Mouse (Mus musculus): ENCODE results near the gene Gm42906. TPM values are rescaled to one million over a fixed set of nuclear protein-coding genes. Genes with fewer than 3 reads are reported as not detected.

Gm42906 gene
- polyA plus RNA-seq, 1 experiment: not detected

DNA sequence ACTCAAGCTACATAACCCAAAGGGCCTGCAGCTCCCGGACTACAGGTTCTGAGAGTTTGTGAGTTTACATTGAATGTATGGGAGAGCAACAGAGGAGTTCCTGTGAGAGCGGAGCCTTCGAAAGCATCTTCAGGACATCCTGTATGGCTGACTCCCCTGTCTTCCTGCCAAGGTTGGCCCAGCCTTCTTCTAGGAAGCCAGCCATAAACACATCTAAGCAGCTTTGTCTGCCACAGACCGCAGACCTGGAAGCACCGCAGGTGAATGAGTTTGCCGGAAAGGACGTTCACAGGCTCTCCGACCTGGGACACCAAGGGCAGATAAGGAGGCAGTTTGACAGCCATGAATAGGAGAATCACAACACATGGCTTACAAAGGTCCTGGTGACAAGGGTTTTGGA lies 246.7 kb downstream of the Gm42906 start:
- TF ChIP-seq POLR2A (IDR thresholded peaks at IDR 0.05; ENCODE audit: borderline replicate concordance, extremely low read depth, insufficient read depth, insufficient read length, poor library complexity, severe bottlenecking): no peak
- no peak for TF ChIP-seq CTCF (IDR thresholded peaks at IDR 0.05; ENCODE audit: borderline replicate concordance, extremely low read depth, insufficient read depth, insufficient read length)

GRCm38 (mm10) chr5:151180176-151180785 lies 247.7 kb downstream of the Gm42906 start:
- DNase-seq (ENCODE audit: low read depth): no peak
- TF ChIP-seq POLR2A (IDR thresholded peaks at IDR 0.05; ENCODE audit: borderline replicate concordance, extremely low read depth, insufficient read depth, insufficient read length, poor library complexity, severe bottlenecking): no peak
- TF ChIP-seq CTCF (IDR thresholded peaks at IDR 0.05; ENCODE audit: borderline replicate concordance, extremely low read depth, insufficient read depth, insufficient read length): no peak

More for the DNA sequence above, 246.7 kb downstream of the Gm42906 start:
- no peak for DNase-seq (ENCODE audit: low read depth)

DNA sequence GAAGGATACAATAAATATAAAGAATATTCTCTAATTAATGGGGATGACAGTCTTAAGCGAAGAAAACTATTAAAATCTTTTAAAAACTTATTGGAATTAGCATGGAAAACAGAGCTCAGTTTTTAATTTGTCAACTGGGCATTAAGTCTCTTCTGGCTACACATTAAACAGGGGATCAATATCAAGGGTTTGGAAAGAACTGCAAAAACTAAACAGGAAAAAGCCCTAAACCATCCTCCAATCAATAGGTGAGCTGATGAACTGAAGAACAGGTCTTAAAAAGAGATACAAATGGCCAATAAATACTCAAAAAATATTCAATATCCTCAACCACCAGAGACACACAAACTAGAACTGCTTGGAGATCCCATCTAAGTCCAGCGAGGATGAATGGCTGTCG lies 250.8 kb downstream of the Gm42906 start:
- TF ChIP-seq CTCF (IDR thresholded peaks at IDR 0.05; ENCODE audit: borderline replicate concordance, extremely low read depth, insufficient read depth, insufficient read length) (no peak), POLR2A (IDR thresholded peaks at IDR 0.05; ENCODE audit: borderline replicate concordance, extremely low read depth, insufficient read depth, insufficient read length, poor library complexity, severe bottlenecking) (no peak)
- no peak for DNase-seq (ENCODE audit: low read depth)

DNA sequence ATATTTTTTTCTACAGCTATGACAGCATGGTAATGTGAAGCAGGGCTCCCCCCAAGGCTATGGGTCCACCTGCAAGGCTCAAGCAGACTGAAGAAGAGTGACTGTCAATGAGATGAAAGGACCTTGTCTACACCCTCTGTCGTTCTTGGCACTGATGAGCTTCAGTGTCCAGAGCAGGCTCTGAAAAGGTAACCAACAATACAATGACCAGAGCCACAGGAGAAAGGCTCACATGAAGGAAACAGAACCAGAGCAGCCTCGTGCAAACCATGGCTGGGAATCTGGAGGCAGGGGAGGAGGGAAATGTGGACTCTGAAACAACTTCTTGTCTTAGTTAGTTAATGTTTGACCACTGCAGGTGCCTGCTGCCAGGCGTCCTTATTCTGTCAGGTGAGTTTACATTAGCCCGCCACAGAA lies 252.1 kb downstream of the Gm42906 start:
- no peak for DNase-seq (ENCODE audit: low read depth)
- TF ChIP-seq POLR2A (IDR thresholded peaks at IDR 0.05; ENCODE audit: borderline replicate concordance, extremely low read depth, insufficient read depth, insufficient read length, poor library complexity, severe bottlenecking) (no peak), CTCF (IDR thresholded peaks at IDR 0.05; ENCODE audit: borderline replicate concordance, extremely low read depth, insufficient read depth, insufficient read length) (no peak)

DNA sequence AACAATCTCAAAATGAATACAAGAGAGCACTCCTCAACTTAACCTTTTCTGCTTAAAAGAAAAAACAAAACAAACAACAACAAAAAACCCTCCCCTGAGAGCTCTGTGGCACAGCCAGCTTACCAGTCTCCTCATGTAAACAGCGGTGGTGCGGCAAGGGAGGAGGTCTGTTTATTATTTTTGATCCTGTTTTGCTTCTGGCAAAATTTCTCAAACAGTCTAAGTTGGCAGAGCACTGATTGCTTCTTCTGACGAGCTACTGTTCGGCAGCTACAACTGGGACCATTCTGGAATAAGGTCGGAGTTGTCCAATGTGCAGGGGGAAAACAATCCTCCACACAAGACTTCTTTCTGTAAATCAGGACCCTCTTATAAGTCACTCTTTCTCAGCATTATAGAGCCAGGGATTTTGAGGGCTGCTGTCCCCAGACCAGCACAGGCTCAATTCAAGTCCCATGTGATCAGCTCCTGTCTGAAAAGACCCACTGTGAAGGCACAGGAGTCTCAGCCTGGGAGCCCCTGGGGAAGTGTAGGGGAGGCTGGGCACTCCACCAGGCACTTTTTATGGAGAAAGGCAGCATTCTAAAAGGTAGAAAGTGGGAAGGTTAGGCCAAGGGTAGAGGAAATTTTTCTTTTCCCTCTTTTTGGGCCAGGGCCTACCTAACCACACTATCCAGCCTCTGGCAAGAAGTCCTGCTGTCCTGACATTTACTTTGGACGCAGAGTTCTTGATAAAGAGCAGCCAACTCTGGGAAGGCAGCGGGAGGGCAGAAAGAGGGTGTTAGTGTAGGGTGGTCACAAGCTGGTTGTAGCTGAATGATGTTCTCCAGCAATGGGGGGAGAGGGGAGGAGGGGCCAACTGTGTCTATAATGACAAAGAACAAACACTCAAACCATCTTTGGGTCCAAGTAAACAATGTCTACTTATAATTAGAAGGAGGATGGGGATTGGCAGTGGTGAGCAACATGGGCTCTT lies 253.2 kb downstream of the Gm42906 start:
- TF ChIP-seq CTCF (IDR thresholded peaks at IDR 0.05; ENCODE audit: borderline replicate concordance, extremely low read depth, insufficient read depth, insufficient read length) (no peak), POLR2A (IDR thresholded peaks at IDR 0.05; ENCODE audit: borderline replicate concordance, extremely low read depth, insufficient read depth, insufficient read length, poor library complexity, severe bottlenecking) (no peak)
- no peak for DNase-seq (ENCODE audit: low read depth)

- no peak for DNase-seq (ENCODE audit: low read depth)
Observed at GRCm38 (mm10) chr5:151173774-151174173, 254.2 kb downstream of the Gm42906 start.

GRCm38 (mm10) chr5:151170168-151170750 lies 257.7 kb downstream of the Gm42906 start:
- no peak for TF ChIP-seq POLR2A (IDR thresholded peaks at IDR 0.05; ENCODE audit: borderline replicate concordance, extremely low read depth, insufficient read depth, insufficient read length, poor library complexity, severe bottlenecking)

More at GRCm38 (mm10) chr5:151173774-151174173, 254.2 kb downstream of the Gm42906 start:
- TF ChIP-seq CTCF (IDR thresholded peaks at IDR 0.05; ENCODE audit: borderline replicate concordance, extremely low read depth, insufficient read depth, insufficient read length) (no peak), POLR2A (IDR thresholded peaks at IDR 0.05; ENCODE audit: borderline replicate concordance, extremely low read depth, insufficient read depth, insufficient read length, poor library complexity, severe bottlenecking) (no peak)

DNA sequence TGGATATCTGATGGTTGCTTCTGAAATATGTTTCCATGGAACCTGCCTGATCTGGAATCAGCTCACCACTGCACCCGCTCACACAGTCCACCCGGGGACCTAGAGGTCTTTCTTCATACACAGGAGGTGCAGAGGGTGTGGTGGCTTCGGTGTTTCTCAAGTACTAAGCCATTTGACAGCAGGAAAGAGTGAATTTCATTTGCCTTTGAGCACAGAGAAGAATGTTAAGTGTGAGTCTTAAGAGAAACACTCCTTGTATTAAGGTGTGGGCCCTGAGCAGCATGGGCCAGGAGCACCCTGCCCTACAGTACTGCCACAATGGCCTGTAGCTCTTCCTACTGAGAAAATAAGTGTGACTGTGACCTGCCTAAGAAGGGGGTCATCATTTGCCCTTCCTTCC lies 259.8 kb downstream of the Gm42906 start:
- TF ChIP-seq POLR2A (IDR thresholded peaks at IDR 0.05; ENCODE audit: borderline replicate concordance, extremely low read depth, insufficient read depth, insufficient read length, poor library complexity, severe bottlenecking): no peak
- no peak for TF ChIP-seq CTCF (IDR thresholded peaks at IDR 0.05; ENCODE audit: borderline replicate concordance, extremely low read depth, insufficient read depth, insufficient read length)
- DNase-seq (ENCODE audit: low read depth): no peak

More at GRCm38 (mm10) chr5:151170168-151170750, 257.7 kb downstream of the Gm42906 start:
- DNase-seq (ENCODE audit: low read depth): no peak

DNA sequence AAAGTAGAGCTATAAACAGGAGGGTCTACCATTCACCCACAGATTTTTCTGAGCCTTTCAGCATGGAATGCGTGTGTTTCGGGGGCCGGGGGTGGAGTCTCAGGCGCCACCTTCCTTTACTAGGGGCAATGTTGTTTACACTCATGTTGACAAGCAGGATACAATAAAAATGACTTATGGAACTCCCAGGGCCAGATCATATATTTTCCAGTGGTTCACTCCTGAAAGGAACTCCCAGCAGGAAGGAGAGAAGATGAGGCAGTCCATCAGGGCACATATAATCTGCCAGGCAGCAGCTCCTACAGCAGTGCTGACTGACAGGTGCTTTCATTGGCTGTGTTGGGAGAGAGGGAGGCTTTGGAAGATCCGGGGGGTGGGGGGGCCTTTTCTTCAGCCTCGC lies 260.3 kb downstream of the Gm42906 start:
- TF ChIP-seq CTCF (IDR thresholded peaks at IDR 0.05; ENCODE audit: borderline replicate concordance, extremely low read depth, insufficient read depth, insufficient read length) (no peak), POLR2A (IDR thresholded peaks at IDR 0.05; ENCODE audit: borderline replicate concordance, extremely low read depth, insufficient read depth, insufficient read length, poor library complexity, severe bottlenecking) (no peak)
- DNase-seq (ENCODE audit: low read depth): no peak

DNA sequence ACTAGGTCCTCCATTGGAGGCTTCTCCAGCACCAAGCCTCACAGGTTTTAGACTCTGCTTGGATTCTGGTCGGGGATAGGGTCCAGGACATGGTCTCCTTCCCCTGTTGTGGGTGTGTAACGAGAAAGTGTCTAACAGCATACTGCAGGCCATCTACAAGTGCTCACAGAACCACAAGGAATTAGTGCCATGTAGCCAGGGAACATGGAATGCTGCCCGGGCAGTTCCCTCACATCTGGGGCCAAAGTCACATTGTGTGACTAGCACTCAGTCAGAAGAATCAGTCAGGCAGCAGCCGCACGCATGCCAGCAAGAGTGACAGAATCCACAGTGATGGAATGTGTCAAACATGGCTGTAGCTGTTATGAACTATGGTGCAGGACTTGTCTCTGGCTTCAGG lies 261.7 kb downstream of the Gm42906 start:
- DNase-seq (ENCODE audit: low read depth): no peak

DNA sequence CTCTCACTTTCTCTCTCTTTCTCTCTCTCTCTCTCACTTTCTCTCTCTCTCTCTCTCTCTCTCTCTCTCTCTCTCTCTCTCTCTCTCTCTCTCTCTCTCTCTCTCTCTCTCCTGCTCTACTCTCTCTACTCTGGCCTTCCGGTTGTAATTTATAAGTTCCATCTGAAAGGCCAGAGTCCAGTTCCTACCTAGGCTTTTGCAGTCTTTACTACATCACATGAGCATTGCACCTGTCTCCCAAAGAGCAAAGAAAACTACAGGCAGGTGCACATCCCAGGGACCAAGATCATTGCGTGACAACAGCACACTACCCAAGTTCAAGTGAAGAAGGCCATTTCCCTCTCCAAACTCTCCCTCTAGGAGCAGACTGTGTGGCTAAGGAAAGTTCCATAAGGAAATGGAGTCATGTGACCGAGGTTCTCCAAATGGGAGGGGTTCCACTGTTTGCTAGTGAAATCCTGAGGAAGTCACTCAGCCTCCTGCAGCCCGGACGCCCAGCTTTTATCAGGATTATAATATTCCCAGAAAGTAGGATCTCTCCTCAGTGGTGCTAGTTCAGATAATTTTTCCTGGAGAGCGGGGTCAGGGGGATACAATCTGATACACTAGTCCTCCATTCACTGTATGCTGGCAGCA lies 262.5 kb downstream of the Gm42906 start:
- no peak for DNase-seq (ENCODE audit: low read depth)
- TF ChIP-seq POLR2A (IDR thresholded peaks at IDR 0.05; ENCODE audit: borderline replicate concordance, extremely low read depth, insufficient read depth, insufficient read length, poor library complexity, severe bottlenecking) (no peak), CTCF (IDR thresholded peaks at IDR 0.05; ENCODE audit: borderline replicate concordance, extremely low read depth, insufficient read depth, insufficient read length) (no peak)

More for the DNA sequence above, 261.7 kb downstream of the Gm42906 start:
- no peak for TF ChIP-seq POLR2A (IDR thresholded peaks at IDR 0.05; ENCODE audit: borderline replicate concordance, extremely low read depth, insufficient read depth, insufficient read length, poor library complexity, severe bottlenecking)

Measured in brain, embryonic 14.5 days (tissue).